Mouse (Mus musculus): Measurements from ENCODE around the gene Rab7.

Rab7 gene

GRCm38 (mm10) chr6:88044577-88045405 is at the start of gene Rab7:
Gene Rab7, minus strand, starts transcription at chr6:88045270.
- peak; percentile 97 for DNase-seq (ENCODE audit: low spot score)

- no peak for DNase-seq (ENCODE audit: low spot score)
Observed at GRCm38 (mm10) chr6:88088971-88089370, 43.9 kb upstream of the Rab7 start.

- peak; percentile 98 for DNase-seq (ENCODE audit: low spot score)
Observed at GRCm38 (mm10) chr6:88084278-88085151, 39.4 kb upstream of the Rab7 start, which contains the start of gene Rpn1. Gene Rpn1, plus strand, starts transcription at chr6:88084482.

GRCm38 (mm10) chr6:88083672-88084071 is 38.6 kb upstream of the Rab7 start:
- DNase-seq (ENCODE audit: low spot score): no peak

GRCm38 (mm10) chr6:88083095-88083494 is 38.0 kb upstream of the Rab7 start:
- DNase-seq (ENCODE audit: low spot score): no peak

- no peak for DNase-seq (ENCODE audit: low spot score)
Observed at GRCm38 (mm10) chr6:88075960-88076517, 31.0 kb upstream of the Rab7 start.

- peak; percentile 97 for DNase-seq (ENCODE audit: low spot score)
Observed at GRCm38 (mm10) chr6:88074752-88075554, 29.9 kb upstream of the Rab7 start.

GRCm38 (mm10) chr6:88071216-88071615 is 26.1 kb upstream of the Rab7 start:
- no peak for DNase-seq (ENCODE audit: low spot score)

- no peak for DNase-seq (ENCODE audit: low spot score)
Observed at GRCm38 (mm10) chr6:88070468-88070867, 25.4 kb upstream of the Rab7 start.

GRCm38 (mm10) chr6:88068739-88069138 is 23.7 kb upstream of the Rab7 start:
- no peak for DNase-seq (ENCODE audit: low spot score)

- no peak for DNase-seq (ENCODE audit: low spot score)
Observed at GRCm38 (mm10) chr6:88067722-88068121, 22.7 kb upstream of the Rab7 start.

- DNase-seq (ENCODE audit: low spot score): no peak
Observed at GRCm38 (mm10) chr6:88065968-88066367, 20.9 kb upstream of the Rab7 start.

- peak; percentile 28 for DNase-seq (ENCODE audit: low spot score)
Observed at GRCm38 (mm10) chr6:88065116-88065515, 20.0 kb upstream of the Rab7 start.

- no peak for DNase-seq (ENCODE audit: low spot score)
Observed at GRCm38 (mm10) chr6:88064072-88064642, 19.1 kb upstream of the Rab7 start.

- DNase-seq (ENCODE audit: low spot score): no peak
Observed at GRCm38 (mm10) chr6:88062398-88062797, 17.3 kb upstream of the Rab7 start.

GRCm38 (mm10) chr6:88061406-88061805 is 16.3 kb upstream of the Rab7 start:
- no peak for DNase-seq (ENCODE audit: low spot score)

GRCm38 (mm10) chr6:88060602-88061001 is 15.5 kb upstream of the Rab7 start:
- no peak for DNase-seq (ENCODE audit: low spot score)

GRCm38 (mm10) chr6:88059903-88060302 is 14.8 kb upstream of the Rab7 start:
- no peak for DNase-seq (ENCODE audit: low spot score)

- no peak for DNase-seq (ENCODE audit: low spot score)
Observed at GRCm38 (mm10) chr6:88056866-88057265, 11.8 kb upstream of the Rab7 start.

- no peak for DNase-seq (ENCODE audit: low spot score)
Observed at GRCm38 (mm10) chr6:88055663-88056062, 10.6 kb upstream of the Rab7 start.

- DNase-seq (ENCODE audit: low spot score): no peak
Observed at GRCm38 (mm10) chr6:88054081-88054835, 9.2 kb upstream of the Rab7 start.

All from urinary bladder, postnatal 14 days (tissue).